Mouse (Mus musculus) heart, embryonic 15.5 days (tissue): ENCODE measurements around the gene Myt1l. TPM values are rescaled to one million over a fixed set of nuclear protein-coding genes. Genes with fewer than 3 reads are reported as not detected.

ENCODE experiments used
- ATAC-seq: fragments of 200-750 bp; cut with Nextera tagmentation; replicated peaks from 2 replicates; pipeline ENCODE4 v1.8.0; 2017; ENCODE audit warnings: low read depth, moderate TSS enrichment; ENCODE audit not compliant: insufficient number of reproducible peaks, insufficient read depth, low FRiP score
- H3K27ac ChIP-seq: fragments of 300-500 bp; sonication (generic); 2 replicates; pipeline ENCODE4 v1.5.1; 2015; ENCODE audit warnings: mild to moderate bottlenecking, inconsistent platforms
- H3K27me3 ChIP-seq: fragments of 300-500 bp; sonication (generic); 2 replicates; pipeline ENCODE4 v1.6.1; 2015; ENCODE audit warnings: inconsistent platforms
- H3K36me3 ChIP-seq: fragments of 300-500 bp; sonication (generic); 2 replicates; pipeline ENCODE4 v1.6.1; 2015; ENCODE audit warnings: mild to moderate bottlenecking, inconsistent platforms
- H3K4me1 ChIP-seq: fragments of 300-500 bp; sonication (generic); replicated peaks from 2 replicates; pipeline ENCODE4 v1.6.1; 2015; ENCODE audit warnings: inconsistent platforms
- H3K4me2 ChIP-seq: fragments of 300-500 bp; sonication (generic); 2 replicates; pipeline ENCODE4 v1.6.1; 2015; ENCODE audit warnings: inconsistent platforms, mild to moderate bottlenecking, moderate library complexity
- H3K4me3 ChIP-seq: fragments of 300-500 bp; sonication (generic); 2 replicates; pipeline ENCODE4 v1.5.1; 2015; ENCODE audit warnings: mild to moderate bottlenecking, inconsistent platforms
- H3K9ac ChIP-seq: fragments of 300-500 bp; sonication (generic); 2 replicates; pipeline ENCODE4 v1.6.1; 2015; ENCODE audit warnings: mild to moderate bottlenecking, inconsistent platforms
- H3K9me3 ChIP-seq: fragments of 300-500 bp; sonication (generic); replicated peaks from 2 replicates; pipeline ENCODE4 v1.6.1; 2016; ENCODE audit warnings: inconsistent platforms
- WGBS: fragments of 180-500 bp; shearing (Covaris S2); methylation state at CpG from one replicate; pipeline ENCODE4 v1.1.7; 2015; ENCODE audit warnings: mixed read lengths; 5-methylcytosine and 5-hydroxymethylcytosine counted together
- polyA plus RNA-seq: library from polyadenylated mRNA; unstranded; fragments of >200 nt; fragmentation: Nextera tagmentation; extraction: Ambion mirVana; gene quantifications from 2 replicates; pipeline ENCODE4 v1.2.1, GENCODE M21; 2015

The Myt1l gene
- polyA plus RNA-seq, 1 experiment from 2014 or later, result 0.05 TPM

DNA sequence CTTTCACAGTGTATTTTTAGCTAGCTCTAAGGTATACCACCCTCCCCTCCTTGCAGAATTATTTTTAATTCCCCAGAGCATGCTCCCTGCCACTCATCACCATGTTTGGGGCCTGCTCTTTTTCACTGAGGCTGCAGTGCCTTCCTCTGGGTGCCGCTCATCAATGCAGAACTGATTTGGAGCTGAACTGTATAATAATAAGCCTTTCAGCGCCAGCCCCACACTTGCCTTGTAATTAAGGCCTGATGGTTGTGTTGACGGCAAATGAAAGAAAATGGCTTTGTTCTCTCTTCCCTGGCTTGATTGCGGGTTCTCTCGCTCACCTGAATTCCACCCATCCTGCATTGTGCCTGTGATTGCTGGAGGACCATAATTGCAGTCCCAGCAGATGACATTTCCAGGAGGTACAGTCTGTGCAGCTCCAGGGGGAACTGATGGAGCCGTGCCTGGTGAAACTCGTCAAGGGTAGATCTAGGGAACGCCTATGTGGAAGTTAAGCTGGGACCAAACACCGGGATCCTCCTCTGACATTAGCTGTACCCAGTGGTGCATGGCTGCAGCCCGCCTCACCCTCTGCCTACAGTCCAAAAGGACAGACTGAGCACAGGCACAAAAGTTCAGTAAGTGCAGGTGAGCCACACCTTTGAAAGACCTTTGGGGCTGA lies 101.8 kb downstream of the Myt1l start:
- Histone ChIP-seq H3K9ac (no peak overlapping the region), H3K27me3 (no peaks in the 10 kb centered on the region), H3K4me2 (no peak overlapping the region), H3K27ac (no peak overlapping the region), H3K9me3 (no peaks in the 10 kb centered on the region), H3K4me1 (peaks cover 11% of the 10 kb centered on the region; the same call in 1 of the 2 replicates), H3K4me3 (no peak overlapping the region), H3K36me3 (no peaks in the 10 kb centered on the region)
- 55% methylated on average over 10 of the region's 10 CpGs for WGBS
- ATAC-seq, result no peak

- H3K27ac ChIP-seq, result no peak overlapping the region
- ATAC-seq, result no peak
- H3K36me3 ChIP-seq, result no peaks in the 10 kb centered on the region
- H3K27me3 ChIP-seq, result no peaks in the 10 kb centered on the region
- no peak overlapping the region for H3K9ac ChIP-seq
- no peak overlapping the region for H3K4me2 ChIP-seq
- no peaks in the 10 kb centered on the region for H3K9me3 ChIP-seq
- peaks cover 9% of the 10 kb centered on the region; the same call in 1 of the 2 replicates for H3K4me1 ChIP-seq
- WGBS, result 67% methylated on average over 2 of the region's 2 CpGs
- H3K4me3 ChIP-seq, result no peak overlapping the region
Observed at GRCm38 (mm10) chr12:29634509-29634908, 106.3 kb downstream of the Myt1l start.

GRCm38 (mm10) chr12:29639543-29640196 lies 111.5 kb downstream of the Myt1l start:
- no peaks in the 10 kb centered on the region for H3K4me1 ChIP-seq
- H3K9ac ChIP-seq, result no peak overlapping the region
- ATAC-seq, result no peak
- H3K27ac ChIP-seq, result no peak overlapping the region
- H3K4me3 ChIP-seq, result no peak overlapping the region
- no peaks in the 10 kb centered on the region for H3K27me3 ChIP-seq
- H3K36me3 ChIP-seq, result no peaks in the 10 kb centered on the region
- H3K4me2 ChIP-seq, result no peak overlapping the region
- 75% methylated on average over 11 of the region's 11 CpGs for WGBS
- H3K9me3 ChIP-seq, result no peaks in the 10 kb centered on the region

GRCm38 (mm10) chr12:29640201-29640600 lies 112.0 kb downstream of the Myt1l start:
- 48% methylated on average over 1 of the region's 1 CpGs for WGBS
- Histone ChIP-seq H3K36me3 (no peaks in the 10 kb centered on the region), H3K4me2 (no peak overlapping the region), H3K27me3 (no peaks in the 10 kb centered on the region), H3K4me3 (no peak overlapping the region), H3K9ac (no peak overlapping the region), H3K4me1 (no peaks in the 10 kb centered on the region), H3K9me3 (no peaks in the 10 kb centered on the region), H3K27ac (no peak overlapping the region)
- no peak for ATAC-seq

DNA sequence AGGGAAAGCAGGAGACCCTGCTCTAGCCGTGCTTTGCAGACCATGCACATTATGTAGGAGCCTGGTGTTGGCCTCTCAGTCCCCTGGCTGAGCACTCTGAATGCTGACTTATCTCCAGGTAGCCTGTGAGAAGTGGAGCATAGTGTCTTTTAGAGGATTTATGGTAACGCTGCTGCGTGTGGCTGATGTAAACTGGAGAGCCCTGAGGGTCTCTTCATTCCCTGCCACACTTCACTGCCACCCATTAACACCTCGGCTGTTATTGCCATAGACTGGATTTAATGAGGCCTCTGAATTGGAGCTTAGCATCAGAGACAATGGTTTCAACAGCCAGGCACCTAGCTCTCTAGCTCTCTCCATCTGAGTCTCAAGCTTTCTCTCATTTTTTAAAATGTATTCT lies 114.7 kb downstream of the Myt1l start:
- WGBS, result 26% methylated on average over 4 of the region's 4 CpGs
- Histone ChIP-seq H3K36me3 (no peaks in the 10 kb centered on the region), H3K27me3 (no peaks in the 10 kb centered on the region), H3K9ac (no peak overlapping the region), H3K9me3 (no peaks in the 10 kb centered on the region), H3K27ac (no peak overlapping the region), H3K4me1 (no peaks in the 10 kb centered on the region), H3K4me2 (no peak overlapping the region), H3K4me3 (no peak overlapping the region)
- no peak for ATAC-seq

DNA sequence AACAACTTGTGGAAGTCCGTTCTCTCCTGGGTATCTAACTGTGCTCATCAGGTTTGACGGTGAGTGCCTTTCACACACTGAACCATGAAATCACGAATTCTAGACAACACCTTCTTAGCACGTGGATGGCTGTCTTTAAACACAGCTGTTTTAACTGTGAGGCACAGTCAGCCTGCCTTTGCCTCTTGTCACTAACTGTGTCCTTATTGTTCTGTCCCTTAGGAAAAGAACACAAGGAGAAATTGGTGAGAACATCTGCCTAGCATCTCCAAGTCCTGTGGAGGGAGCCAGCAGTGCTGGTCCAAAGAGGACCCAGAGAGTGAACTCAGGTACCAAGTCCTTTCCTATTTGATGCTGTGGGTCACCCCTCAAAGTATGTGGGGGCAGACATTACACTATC lies 115.9 kb downstream of the Myt1l start:
- no peaks in the 10 kb centered on the region for H3K4me1 ChIP-seq
- 88% methylated on average over 4 of the region's 4 CpGs for WGBS
- H3K27me3 ChIP-seq, result no peaks in the 10 kb centered on the region
- no peak overlapping the region for H3K27ac ChIP-seq
- no peak for ATAC-seq
- no peaks in the 10 kb centered on the region for H3K9me3 ChIP-seq
- H3K9ac ChIP-seq, result no peak overlapping the region
- no peaks in the 10 kb centered on the region for H3K36me3 ChIP-seq
- H3K4me2 ChIP-seq, result no peak overlapping the region
- H3K4me3 ChIP-seq, result no peak overlapping the region

DNA sequence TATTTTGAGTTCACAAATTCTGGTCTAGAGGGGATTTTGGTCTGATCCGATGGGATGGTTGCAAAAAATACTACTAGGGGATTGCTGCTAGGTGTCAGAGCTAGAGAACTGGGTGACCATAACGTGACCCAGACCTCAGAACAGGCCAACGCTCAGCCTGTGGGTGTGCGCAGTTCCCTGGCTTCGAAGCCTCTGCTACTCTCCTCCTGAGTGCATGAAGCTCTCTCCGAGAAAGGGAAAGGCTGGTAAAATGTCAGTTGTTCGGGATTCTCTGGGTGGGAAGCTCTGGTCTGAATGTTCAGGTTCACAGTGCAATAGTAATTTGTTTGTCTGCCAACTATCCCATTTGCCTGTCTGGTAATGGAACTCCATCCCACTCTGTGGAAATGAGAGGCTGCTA lies 116.5 kb downstream of the Myt1l start:
- H3K27ac ChIP-seq, result no peak overlapping the region
- ATAC-seq, result no peak
- no peak overlapping the region for H3K9ac ChIP-seq
- no peaks in the 10 kb centered on the region for H3K9me3 ChIP-seq
- 80% methylated on average over 7 of the region's 7 CpGs for WGBS
- H3K4me3 ChIP-seq, result no peak overlapping the region
- no peaks in the 10 kb centered on the region for H3K4me1 ChIP-seq
- H3K36me3 ChIP-seq, result no peaks in the 10 kb centered on the region
- H3K4me2 ChIP-seq, result no peak overlapping the region
- no peaks in the 10 kb centered on the region for H3K27me3 ChIP-seq

DNA sequence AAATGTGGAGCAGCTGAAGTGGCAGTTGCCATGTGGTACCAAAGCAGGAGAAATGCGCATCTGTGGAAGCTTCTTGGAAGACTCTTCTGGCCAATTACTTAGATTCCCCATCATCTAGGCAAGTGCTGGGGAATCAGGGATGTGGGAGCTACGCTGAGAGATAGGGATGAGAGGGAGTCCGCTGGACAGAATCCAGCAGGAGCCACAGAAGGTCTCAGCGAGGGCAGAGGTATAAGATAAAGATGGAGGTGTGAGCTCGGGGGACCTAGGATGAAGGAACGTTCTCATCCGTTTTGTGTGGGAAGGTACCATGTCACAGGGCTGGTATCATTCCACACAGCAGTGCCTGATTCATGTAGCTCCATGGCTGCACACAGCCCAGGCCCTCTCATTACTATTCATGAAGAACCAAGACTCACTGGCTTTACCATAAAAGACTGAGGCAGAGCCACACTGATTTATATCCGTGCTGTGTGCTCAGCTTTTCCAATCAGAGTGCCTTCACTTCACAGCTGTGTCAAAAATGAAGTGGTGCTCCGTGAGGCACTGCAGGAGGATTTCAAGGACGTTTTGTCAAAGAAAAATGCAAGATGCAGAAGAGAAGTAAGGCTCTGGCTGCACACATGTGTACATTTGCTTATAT lies 121.4 kb downstream of the Myt1l start:
- Histone ChIP-seq H3K4me3 (no peak overlapping the region), H3K9me3 (no peaks in the 10 kb centered on the region), H3K27me3 (no peaks in the 10 kb centered on the region), H3K27ac (no peak overlapping the region), H3K4me2 (no peak overlapping the region), H3K4me1 (no peaks in the 10 kb centered on the region), H3K9ac (no peak overlapping the region), H3K36me3 (no peaks in the 10 kb centered on the region)
- WGBS, result 57% methylated on average over 10 of the region's 10 CpGs
- ATAC-seq, result no peak

GRCm38 (mm10) chr12:29652516-29652915 lies 124.3 kb downstream of the Myt1l start:
- Histone ChIP-seq H3K4me3 (no peak overlapping the region), H3K4me1 (0 out of 2 replicates have a peak, but pooled peaks cover 3% of the 10 kb centered on the region), H3K9ac (no peak overlapping the region), H3K27ac (no peak overlapping the region), H3K27me3 (no peaks in the 10 kb centered on the region), H3K4me2 (no peak overlapping the region), H3K9me3 (no peaks in the 10 kb centered on the region), H3K36me3 (no peaks in the 10 kb centered on the region)
- ATAC-seq, result no peak
- 50% methylated on average over 5 of the region's 5 CpGs for WGBS

GRCm38 (mm10) chr12:29655197-29655632 lies 127.0 kb downstream of the Myt1l start:
- no peak overlapping the region for H3K4me2 ChIP-seq
- no peak overlapping the region for H3K9ac ChIP-seq
- no peak overlapping the region for H3K4me3 ChIP-seq
- no peaks in the 10 kb centered on the region for H3K9me3 ChIP-seq
- no peak for ATAC-seq
- H3K4me1 ChIP-seq, result 0 out of 2 replicates have a peak, but pooled peaks cover 3% of the 10 kb centered on the region
- no peak overlapping the region for H3K27ac ChIP-seq
- H3K36me3 ChIP-seq, result no peaks in the 10 kb centered on the region
- no peaks in the 10 kb centered on the region for H3K27me3 ChIP-seq
- 87% methylated on average over 10 of the region's 10 CpGs for WGBS

- 44% methylated on average over 12 of the region's 12 CpGs for WGBS
- Histone ChIP-seq H3K27me3 (no peaks in the 10 kb centered on the region), H3K4me1 (0 out of 2 replicates have a peak, but pooled peaks cover 3% of the 10 kb centered on the region), H3K4me2 (no peak overlapping the region), H3K4me3 (no peak overlapping the region), H3K9me3 (no peaks in the 10 kb centered on the region), H3K36me3 (no peaks in the 10 kb centered on the region), H3K27ac (no peak overlapping the region), H3K9ac (no peak overlapping the region)
- no peak for ATAC-seq
Observed at GRCm38 (mm10) chr12:29655673-29656072, 127.5 kb downstream of the Myt1l start.
